Mouse (Mus musculus) midbrain, embryonic 16.5 days (tissue): Measurements from ENCODE around the gene Sdk1. TPM values are rescaled to one million over a fixed set of nuclear protein-coding genes. Genes with fewer than 3 reads are reported as not detected.

ENCODE experiments used
- ATAC-seq: fragments of 200-750 bp; cut with Nextera tagmentation; 2 replicates; pipeline ENCODE4 v1.8.0; 2017; ENCODE audit warnings: moderate TSS enrichment
- H3K27ac ChIP-seq: fragments of 300-500 bp; sonication (generic); 2 replicates; pipeline ENCODE4 v1.5.1; 2014; ENCODE audit warnings: mild to moderate bottlenecking, low read length, mixed read lengths
- H3K27me3 ChIP-seq: fragments of 300-500 bp; sonication (generic); 2 replicates; pipeline ENCODE4 v1.6.1; 2014; ENCODE audit warnings: low read depth, low read length, mixed read lengths; ENCODE audit not compliant: control insufficient read depth, insufficient read depth
- H3K36me3 ChIP-seq: fragments of 300-500 bp; sonication (generic); 2 replicates; pipeline ENCODE4 v1.6.1; 2014; ENCODE audit warnings: mild to moderate bottlenecking, low read length, moderate library complexity, mixed read lengths; ENCODE audit not compliant: control insufficient read depth, insufficient read depth
- H3K4me1 ChIP-seq: fragments of 300-500 bp; sonication (generic); 2 replicates; pipeline ENCODE4 v1.6.1; 2014; ENCODE audit warnings: mild to moderate bottlenecking, low read length, mixed read lengths; ENCODE audit not compliant: control insufficient read depth, insufficient read depth
- H3K4me2 ChIP-seq: fragments of 300-500 bp; sonication (generic); 2 replicates; pipeline ENCODE4 v1.6.1; 2014; ENCODE audit warnings: mild to moderate bottlenecking, low read length, mixed read lengths
- H3K4me3 ChIP-seq: fragments of 300-500 bp; sonication (generic); 2 replicates; pipeline ENCODE4 v1.5.1; 2014; ENCODE audit warnings: low read depth, mild to moderate bottlenecking, low read length, moderate library complexity, mixed read lengths
- H3K9ac ChIP-seq: fragments of 300-500 bp; sonication (generic); 2 replicates; pipeline ENCODE4 v1.6.1; 2014; ENCODE audit warnings: low read depth, low read length, mixed read lengths
- H3K9me3 ChIP-seq: fragments of 300-500 bp; sonication (generic); replicated peaks from 2 replicates; pipeline ENCODE4 v1.6.1; 2014; ENCODE audit warnings: mild to moderate bottlenecking, low read length, mixed read lengths; ENCODE audit not compliant: control insufficient read depth, poor library complexity, severe bottlenecking
- WGBS: fragments of 180-500 bp; shearing (Covaris S2); extraction: QIAGEN DNeasy Blood & Tissue Kit; methylation state at CpG from one replicate; pipeline ENCODE4 v1.1.7; 2014; 5-methylcytosine and 5-hydroxymethylcytosine counted together
- polyA plus RNA-seq: library from polyadenylated mRNA; unstranded; fragments of >200 nt; fragmentation: Nextera tagmentation; extraction: Ambion mirVana; gene quantifications from 2 replicates; pipeline ENCODE4 v1.2.1, GENCODE M21; 2015

Sdk1 gene
- polyA plus RNA-seq, 1 experiment from 2014 or later: 2.5 TPM

DNA sequence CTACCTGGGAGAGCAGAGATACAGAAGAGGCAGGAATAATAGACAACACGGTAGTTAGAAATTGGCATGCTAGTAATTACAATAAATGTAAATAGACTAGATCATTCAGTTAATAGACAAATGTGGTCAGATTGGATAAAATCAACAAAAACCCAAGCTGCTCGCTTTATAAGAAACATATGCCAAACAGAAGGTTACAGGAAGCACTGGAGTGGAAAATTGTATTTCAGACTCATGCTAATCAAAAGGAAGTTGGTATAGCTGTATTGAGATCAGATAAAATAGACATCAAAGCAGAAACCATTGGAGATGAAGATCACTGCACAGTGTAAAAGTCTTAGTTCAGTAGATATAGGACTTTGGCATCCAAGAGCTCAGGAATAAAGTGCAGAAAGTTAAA, 63.4 kb downstream of the Sdk1 start:
- no peak overlapping the region for H3K4me3 ChIP-seq
- H3K4me2 ChIP-seq: no peak overlapping the region
- 78% methylated on average over 2 of the region's 2 CpGs for WGBS
- no peaks in the 10 kb centered on the region for H3K4me1 ChIP-seq
- no peaks in the 10 kb centered on the region for H3K27me3 ChIP-seq
- H3K36me3 ChIP-seq: no peaks in the 10 kb centered on the region
- no peak overlapping the region for H3K27ac ChIP-seq
- no peak overlapping the region for H3K9ac ChIP-seq
- no peaks in the 10 kb centered on the region for H3K9me3 ChIP-seq
- ATAC-seq: no peak

GRCm38 (mm10) chr5:141310641-141311040, 69.4 kb downstream of the Sdk1 start:
- H3K9ac ChIP-seq: no peak overlapping the region
- H3K36me3 ChIP-seq: no peaks in the 10 kb centered on the region
- 75% methylated on average over 1 of the region's 1 CpGs for WGBS
- no peak for ATAC-seq
- no peaks in the 10 kb centered on the region for H3K4me1 ChIP-seq
- no peaks in the 10 kb centered on the region for H3K27me3 ChIP-seq
- no peak overlapping the region for H3K4me3 ChIP-seq
- no peak overlapping the region for H3K27ac ChIP-seq
- H3K9me3 ChIP-seq: no peaks in the 10 kb centered on the region
- no peak overlapping the region for H3K4me2 ChIP-seq

DNA sequence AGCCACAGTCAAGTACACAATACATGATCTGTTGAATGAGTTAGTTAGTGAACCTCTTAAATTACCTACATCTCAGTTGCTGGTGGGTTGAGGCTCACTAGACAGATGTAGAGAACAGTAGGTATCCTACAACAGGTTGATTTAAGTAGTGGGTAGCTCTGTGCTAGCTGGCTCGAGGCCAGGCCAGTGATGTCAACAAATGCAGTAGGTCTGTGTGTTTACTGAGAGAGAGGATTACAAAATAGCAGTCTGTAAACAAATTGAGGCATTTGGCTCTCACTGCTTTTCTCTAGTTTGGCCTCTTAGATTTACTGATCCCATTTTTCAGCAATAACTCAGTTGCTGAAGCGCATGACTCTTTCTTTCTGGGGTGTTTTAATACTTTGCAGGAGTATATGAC, 70.5 kb downstream of the Sdk1 start:
- no peaks in the 10 kb centered on the region for H3K9me3 ChIP-seq
- H3K27me3 ChIP-seq: no peaks in the 10 kb centered on the region
- 84% methylated on average over 2 of the region's 2 CpGs for WGBS
- no peak overlapping the region for H3K9ac ChIP-seq
- no peak overlapping the region for H3K4me2 ChIP-seq
- no peak overlapping the region for H3K4me3 ChIP-seq
- ATAC-seq: no peak
- no peak overlapping the region for H3K27ac ChIP-seq
- H3K36me3 ChIP-seq: no peaks in the 10 kb centered on the region
- H3K4me1 ChIP-seq: no peaks in the 10 kb centered on the region

DNA sequence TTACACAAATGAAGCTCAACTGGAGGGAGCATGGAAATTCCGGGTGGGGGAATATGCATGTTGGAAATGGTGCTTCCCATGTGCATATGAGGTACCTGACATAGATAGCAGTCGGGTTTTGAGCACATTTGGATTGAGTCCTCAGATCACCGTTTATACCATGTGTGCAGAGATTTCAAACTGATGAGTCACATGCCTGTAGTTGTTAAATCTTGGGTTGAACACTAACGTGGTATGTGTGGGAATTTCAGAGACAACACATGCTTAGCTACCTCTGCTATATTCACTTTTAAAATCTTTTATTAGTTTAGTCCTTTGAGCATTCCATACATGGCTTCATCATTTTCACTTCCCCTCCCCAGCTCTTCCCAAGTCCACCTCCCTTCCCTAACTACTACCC, 71.0 kb downstream of the Sdk1 start:
- no peak for ATAC-seq
- Histone ChIP-seq H3K36me3 (no peaks in the 10 kb centered on the region), H3K4me3 (no peak overlapping the region), H3K4me2 (no peak overlapping the region), H3K27ac (no peak overlapping the region), H3K27me3 (no peaks in the 10 kb centered on the region), H3K4me1 (0 out of 2 replicates have a peak, but pooled peaks cover 3% of the 10 kb centered on the region), H3K9ac (no peak overlapping the region), H3K9me3 (no peaks in the 10 kb centered on the region)
- WGBS: 92% methylated on average over 4 of the region's 4 CpGs

DNA sequence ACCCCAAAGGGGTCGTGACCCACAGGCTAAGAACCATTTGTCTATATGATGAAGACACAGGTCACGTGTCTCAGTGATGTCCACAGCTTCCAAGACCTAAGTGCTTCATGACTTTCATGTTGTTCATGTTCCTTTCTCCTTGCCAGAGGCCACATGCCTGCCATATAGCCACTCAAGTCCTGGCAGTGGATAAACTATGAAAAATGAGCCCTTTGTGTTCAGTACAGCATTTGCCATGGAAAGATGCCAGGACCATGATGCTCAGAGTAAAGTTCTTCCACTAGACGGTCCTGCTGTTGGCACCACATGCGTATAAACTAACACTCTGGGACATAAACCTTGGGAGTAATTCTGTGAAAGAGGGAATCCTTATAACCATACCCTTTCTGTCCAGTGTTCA, 75.8 kb downstream of the Sdk1 start:
- H3K9ac ChIP-seq: no peak overlapping the region
- H3K4me1 ChIP-seq: 0 out of 2 replicates have a peak, but pooled peaks cover 6% of the 10 kb centered on the region
- 81% methylated on average over 4 of the region's 4 CpGs for WGBS
- H3K36me3 ChIP-seq: no peaks in the 10 kb centered on the region
- no peak for ATAC-seq
- no peak overlapping the region for H3K4me3 ChIP-seq
- no peaks in the 10 kb centered on the region for H3K9me3 ChIP-seq
- H3K27ac ChIP-seq: no peak overlapping the region
- no peaks in the 10 kb centered on the region for H3K27me3 ChIP-seq
- no peak overlapping the region for H3K4me2 ChIP-seq

DNA sequence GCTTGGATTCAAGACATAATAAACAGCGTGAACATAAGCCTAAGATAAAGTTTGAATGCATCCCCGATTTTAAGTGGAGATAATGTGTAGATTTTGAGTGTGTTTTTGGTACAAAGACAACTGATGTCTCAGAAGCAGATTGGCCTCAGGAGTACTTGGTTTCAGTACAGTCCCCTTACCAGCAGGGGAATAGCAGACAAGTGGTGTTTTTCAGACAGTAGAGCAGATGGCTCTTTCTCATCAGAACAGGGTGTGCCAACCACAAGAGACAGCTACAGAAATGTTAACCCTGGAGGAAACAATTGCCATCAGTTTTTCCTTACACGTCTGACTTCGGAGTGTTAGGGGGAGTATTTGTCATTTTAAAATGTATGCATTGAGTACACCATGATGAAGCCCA, 83.6 kb downstream of the Sdk1 start:
- 80% methylated on average over 4 of the region's 4 CpGs for WGBS
- no peaks in the 10 kb centered on the region for H3K27me3 ChIP-seq
- H3K4me2 ChIP-seq: no peak overlapping the region
- no peak for ATAC-seq
- H3K36me3 ChIP-seq: no peaks in the 10 kb centered on the region
- H3K27ac ChIP-seq: no peak overlapping the region
- H3K9ac ChIP-seq: no peak overlapping the region
- no peaks in the 10 kb centered on the region for H3K9me3 ChIP-seq
- no peaks in the 10 kb centered on the region for H3K4me1 ChIP-seq
- H3K4me3 ChIP-seq: no peak overlapping the region

- no peak overlapping the region for H3K4me2 ChIP-seq
- 66% methylated on average over 4 of the region's 4 CpGs for WGBS
- no peaks in the 10 kb centered on the region for H3K4me1 ChIP-seq
- no peak overlapping the region for H3K27ac ChIP-seq
- H3K9ac ChIP-seq: no peak overlapping the region
- no peaks in the 10 kb centered on the region for H3K36me3 ChIP-seq
- ATAC-seq: no peak
- H3K4me3 ChIP-seq: no peak overlapping the region
- no peaks in the 10 kb centered on the region; the same call in 1 of the 2 replicates for H3K9me3 ChIP-seq
- H3K27me3 ChIP-seq: no peaks in the 10 kb centered on the region
These were observed 103.1 kb downstream of the Sdk1 start for GRCm38 (mm10) chr5:141344376-141344775.

- ATAC-seq: no peak
- H3K9me3 ChIP-seq: no peaks in the 10 kb centered on the region; the same call in 1 of the 2 replicates
- no peak overlapping the region for H3K4me3 ChIP-seq
- H3K4me1 ChIP-seq: no peaks in the 10 kb centered on the region
- WGBS: 40% methylated on average over 5 of the region's 5 CpGs
- no peak overlapping the region for H3K9ac ChIP-seq
- H3K4me2 ChIP-seq: no peak overlapping the region
- no peak overlapping the region for H3K27ac ChIP-seq
- H3K27me3 ChIP-seq: no peaks in the 10 kb centered on the region
- H3K36me3 ChIP-seq: no peaks in the 10 kb centered on the region
These were observed 104.2 kb downstream of the Sdk1 start for GRCm38 (mm10) chr5:141345476-141345875.

GRCm38 (mm10) chr5:141362676-141363075, 121.4 kb downstream of the Sdk1 start:
- Histone ChIP-seq H3K27ac (no peak overlapping the region), H3K36me3 (no peaks in the 10 kb centered on the region), H3K4me2 (no peak overlapping the region), H3K4me3 (no peak overlapping the region), H3K4me1 (peaks cover 5% of the 10 kb centered on the region; the same call in 1 of the 2 replicates), H3K27me3 (no peaks in the 10 kb centered on the region), H3K9me3 (no peaks in the 10 kb centered on the region), H3K9ac (no peak overlapping the region)
- 20% methylated on average over 2 of the region's 2 CpGs for WGBS
- ATAC-seq: no peak
